Mouse (Mus musculus) kidney, adult 2 months (tissue): ENCODE results near the gene Gm37240. TPM values are rescaled to one million over a fixed set of nuclear protein-coding genes. Genes with fewer than 3 reads are reported as not detected.
A peak's percentile ranks its signal among the peaks of the same experiment; 100 is the strongest.

Experiments used
- DNase-seq: peaks from one replicate; pipeline ENCODE4 v3.0.0; 2021
- H3K27ac ChIP-seq: fragments of 200-500 bp; 2 replicates; pipeline ENCODE4 v1.5.1; 2012; ENCODE audit warnings: low read depth, low read length, control low read depth, inconsistent platforms; ENCODE audit not compliant: insufficient read depth
- H3K27me3 ChIP-seq: fragments of 200-500 bp; replicated peaks from 2 replicates; pipeline ENCODE4 v1.6.1; 2012; ENCODE audit warnings: mild to moderate bottlenecking, moderate library complexity, low read length, inconsistent platforms; ENCODE audit not compliant: control insufficient read depth, insufficient read depth
- H3K36me3 ChIP-seq: fragments of 200-500 bp; 2 replicates; pipeline ENCODE4 v1.6.1; 2012; ENCODE audit warnings: mild to moderate bottlenecking, moderate library complexity, low read length, inconsistent platforms; ENCODE audit not compliant: control insufficient read depth, insufficient read depth
- H3K4me1 ChIP-seq: fragments of 200-500 bp; 2 replicates; pipeline ENCODE4 v1.6.1; 2011; ENCODE audit warnings: low read length; ENCODE audit not compliant: control insufficient read depth, insufficient read depth
- H3K4me3 ChIP-seq: fragments of 200-500 bp; 2 replicates; pipeline ENCODE4 v1.5.1; 2011; ENCODE audit warnings: mild to moderate bottlenecking, low read depth, low read length, control low read depth; ENCODE audit not compliant: insufficient read depth
- CTCF ChIP-seq: fragments of 200-500 bp; conservative IDR thresholded peaks from 2 replicates; pipeline ENCODE4 v1.5.1; 2011; ENCODE audit warnings: low read depth, mild to moderate bottlenecking, control low read depth, low read length, moderate library complexity, mixed read lengths; ENCODE audit not compliant: insufficient read depth, insufficient read length
- POLR2A ChIP-seq: fragments of 200-500 bp; IDR thresholded peaks from one replicate; pipeline ENCODE4 v1.6.1; 2011; ENCODE audit warnings: low read depth, low read length, control low read depth
- WGBS: fragments of 180-500 bp; shearing (Covaris S2); methylation state at CpG from one replicate; pipeline ENCODE4 v1.1.7; 2018; 5-methylcytosine and 5-hydroxymethylcytosine counted together
- polyA plus RNA-seq: library from polyadenylated mRNA; depleted of rRNA; stranded (reverse); fragments of >200 nt; gene quantifications from 2 replicates; pipeline ENCODE4 v1.2.3, GENCODE M21; 2012

Gm37240 gene
- polyA plus RNA-seq, 1 experiment, result 5.5 TPM

DNA sequence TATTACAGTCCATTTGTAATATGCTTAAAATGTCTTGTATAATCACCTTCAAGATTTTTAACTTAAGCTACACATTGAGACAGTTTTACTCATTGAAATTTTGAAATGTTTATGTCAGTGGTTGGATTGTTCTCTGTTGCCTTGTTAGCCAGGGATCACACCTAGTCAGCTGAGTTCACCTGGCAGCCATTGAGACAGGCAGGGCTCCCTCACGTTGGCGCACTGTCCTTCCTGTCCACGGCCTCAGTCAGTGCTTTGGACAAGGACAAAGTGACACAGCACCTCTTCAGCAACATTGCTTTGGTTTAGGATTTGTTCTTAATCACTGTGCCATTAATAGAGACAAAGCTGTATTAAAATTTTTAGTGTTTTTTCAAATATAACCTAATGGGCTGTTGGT lies 958.1 kb downstream of the Gm37240 start:
- peaks cover 10% of the 10 kb centered on the region for H3K4me1 ChIP-seq
- H3K27ac ChIP-seq, result no peak overlapping the region
- no peak for DNase-seq
- 82% methylated on average over 3 of the region's 3 CpGs for WGBS
- H3K27me3 ChIP-seq, result no peaks in the 10 kb centered on the region
- TF ChIP-seq POLR2A (no peak), CTCF (no peak)
- H3K36me3 ChIP-seq, result no peaks in the 10 kb centered on the region
- no peak overlapping the region for H3K4me3 ChIP-seq

DNA sequence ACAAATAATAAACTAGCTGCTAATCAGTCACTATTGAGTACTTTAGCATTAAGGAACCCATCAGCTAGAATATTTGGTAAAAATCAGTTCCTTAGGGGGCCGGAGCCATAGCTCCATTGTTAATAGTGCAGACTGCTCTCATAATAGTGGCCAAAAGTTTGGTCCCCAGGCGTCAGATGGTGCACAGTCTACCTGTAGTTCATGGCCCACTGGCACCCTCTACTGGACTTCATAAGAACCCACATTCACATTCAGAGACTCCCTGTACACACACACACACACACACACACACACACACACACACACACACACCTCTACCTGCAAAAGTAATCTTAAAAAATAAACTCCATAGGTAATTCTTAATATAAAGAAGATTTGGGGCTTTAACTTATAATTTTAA lies 959.4 kb downstream of the Gm37240 start:
- no peaks in the 10 kb centered on the region for H3K27me3 ChIP-seq
- no peak overlapping the region for H3K4me3 ChIP-seq
- WGBS, result 94% methylated on average over 2 of the region's 2 CpGs
- no peaks in the 10 kb centered on the region for H3K36me3 ChIP-seq
- peaks cover 10% of the 10 kb centered on the region for H3K4me1 ChIP-seq
- no peak for DNase-seq
- no peak overlapping the region for H3K27ac ChIP-seq
- TF ChIP-seq POLR2A (no peak), CTCF (no peak)

DNA sequence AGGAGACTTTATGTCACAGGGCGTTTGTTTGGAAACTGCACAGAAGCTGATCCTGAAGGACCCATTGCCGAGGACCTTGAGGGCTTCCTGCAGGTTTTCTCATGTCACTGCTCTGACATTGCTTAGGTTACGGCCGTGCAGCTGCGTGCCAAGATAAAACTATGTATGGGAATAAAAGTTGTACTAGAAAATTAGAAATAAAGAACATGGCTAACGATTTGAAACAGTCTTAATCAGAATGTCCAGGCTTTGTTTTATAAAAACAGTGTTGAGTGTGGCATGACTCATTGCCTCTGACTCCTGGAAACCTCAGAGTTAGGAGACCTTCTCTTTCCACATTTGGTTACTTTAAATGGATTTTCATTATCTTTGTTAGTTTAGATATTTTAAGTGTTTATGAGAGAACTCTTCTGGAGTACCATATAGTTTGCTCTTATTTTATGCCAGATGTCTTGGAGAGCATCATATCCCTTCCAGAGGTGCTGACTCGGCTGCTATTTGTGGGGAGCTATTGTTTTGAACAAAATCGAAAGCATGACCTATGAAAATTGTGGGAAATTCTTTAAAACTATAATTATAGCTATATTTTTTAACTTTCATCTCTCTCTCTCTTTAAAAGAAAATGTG lies 960.0 kb downstream of the Gm37240 start:
- Histone ChIP-seq H3K27ac (no peak overlapping the region), H3K4me1 (peaks cover 10% of the 10 kb centered on the region), H3K27me3 (no peaks in the 10 kb centered on the region), H3K4me3 (no peak overlapping the region), H3K36me3 (no peaks in the 10 kb centered on the region)
- WGBS, result 70% methylated on average over 8 of the region's 8 CpGs
- TF ChIP-seq POLR2A (no peak), CTCF (no peak)
- no peak for DNase-seq

DNA sequence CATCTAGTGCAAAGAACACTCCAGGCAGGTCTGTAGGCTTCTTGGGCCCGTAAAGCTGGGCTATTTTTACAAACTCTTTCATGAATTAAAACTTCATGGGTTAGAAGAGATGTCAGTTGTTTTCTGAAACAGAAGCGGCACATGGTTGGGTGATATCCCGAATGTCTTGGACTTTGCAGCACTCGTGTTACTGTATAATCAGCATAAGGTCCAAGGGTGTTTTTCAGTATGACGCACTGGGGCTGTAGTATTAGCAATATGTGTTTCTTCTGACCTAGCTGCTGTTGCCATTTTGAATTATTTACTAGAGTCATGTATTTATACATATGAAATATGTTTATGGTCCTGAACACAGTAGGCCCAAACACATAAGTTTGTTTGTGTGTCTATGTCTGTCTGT lies 961.2 kb downstream of the Gm37240 start:
- DNase-seq, result peak; percentile 71
- TF ChIP-seq CTCF, result no peak
- TF ChIP-seq POLR2A, result no peak
- 63% methylated on average over 5 of the region's 5 CpGs for WGBS
- Histone ChIP-seq H3K27ac (peak overlapping the region; percentile 23; the same call in 1 of the 2 replicates), H3K36me3 (no peaks in the 10 kb centered on the region), H3K27me3 (no peaks in the 10 kb centered on the region), H3K4me3 (no peak overlapping the region), H3K4me1 (peaks cover 10% of the 10 kb centered on the region)

DNA sequence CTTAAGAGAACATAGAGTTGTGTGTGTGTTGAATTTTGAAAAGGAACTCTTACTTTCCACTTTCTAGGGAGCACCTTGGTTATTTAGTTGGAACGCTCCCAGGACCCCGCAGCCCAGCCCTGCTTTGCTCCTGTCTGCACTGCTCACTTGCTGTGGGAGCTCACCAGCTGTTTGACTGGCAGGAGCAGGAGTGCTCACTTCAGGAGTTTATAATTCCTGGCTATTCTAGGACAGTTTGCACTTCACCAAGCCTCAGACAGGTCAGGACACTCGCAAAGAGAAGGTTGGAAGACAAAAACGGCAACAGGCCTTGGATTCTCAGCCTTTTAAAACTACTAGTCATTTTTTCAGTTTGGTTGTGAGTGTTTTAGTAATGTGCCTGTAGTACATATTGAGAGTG lies 962.1 kb downstream of the Gm37240 start:
- no peak for TF ChIP-seq CTCF
- no peak for TF ChIP-seq POLR2A
- no peaks in the 10 kb centered on the region for H3K36me3 ChIP-seq
- no peaks in the 10 kb centered on the region for H3K27me3 ChIP-seq
- no peak overlapping the region for H3K27ac ChIP-seq
- H3K4me1 ChIP-seq, result peaks cover 10% of the 10 kb centered on the region
- no peak overlapping the region for H3K4me3 ChIP-seq
- DNase-seq, result no peak
- WGBS, result 69% methylated on average over 4 of the region's 4 CpGs

DNA sequence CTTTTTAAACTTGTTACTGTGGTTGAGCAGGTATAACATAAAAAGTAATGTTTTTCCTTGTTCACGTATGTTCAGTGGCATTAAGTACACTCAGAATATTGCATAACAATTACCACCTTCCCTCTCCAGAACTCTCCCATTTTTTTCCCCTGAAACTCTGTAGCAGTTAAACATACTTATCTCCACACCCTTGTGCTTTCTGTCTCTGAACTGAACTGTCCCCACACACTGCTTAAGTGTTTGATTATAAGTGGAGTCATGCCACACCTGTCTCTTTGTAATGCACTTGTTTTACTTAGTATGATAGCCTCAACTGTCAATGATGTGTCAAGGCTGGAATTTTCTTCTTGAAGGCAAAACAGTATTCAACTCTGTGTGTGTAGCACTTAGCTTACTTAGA lies 963.6 kb downstream of the Gm37240 start:
- H3K27ac ChIP-seq, result no peak overlapping the region
- 93% methylated on average over 1 of the region's 1 CpGs for WGBS
- no peak overlapping the region for H3K4me3 ChIP-seq
- TF ChIP-seq POLR2A (no peak), CTCF (no peak)
- H3K27me3 ChIP-seq, result no peaks in the 10 kb centered on the region
- DNase-seq, result no peak
- no peaks in the 10 kb centered on the region for H3K36me3 ChIP-seq
- H3K4me1 ChIP-seq, result peaks cover 10% of the 10 kb centered on the region

DNA sequence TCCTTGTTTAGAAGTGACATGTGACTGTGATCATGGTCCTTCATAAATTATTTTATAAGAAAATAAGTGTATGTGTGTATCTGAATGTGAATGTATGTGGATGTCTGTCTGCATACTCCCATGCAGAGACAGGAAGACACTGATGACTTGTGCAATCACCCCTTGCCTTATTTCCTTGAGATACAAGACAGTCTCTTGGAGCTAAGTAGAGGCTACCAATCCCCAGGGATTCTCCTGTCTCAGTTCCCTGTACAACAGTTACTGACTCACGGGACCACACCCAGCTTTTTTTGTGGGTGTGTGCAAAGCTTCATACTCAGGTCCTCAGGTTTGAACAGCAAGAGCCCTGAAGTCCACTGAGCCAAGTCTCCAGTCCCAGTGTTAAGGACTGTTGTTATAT lies 964.1 kb downstream of the Gm37240 start:
- 59% methylated on average over 1 of the region's 1 CpGs for WGBS
- Histone ChIP-seq H3K4me1 (peaks cover 10% of the 10 kb centered on the region), H3K27ac (no peak overlapping the region), H3K4me3 (no peak overlapping the region), H3K36me3 (no peaks in the 10 kb centered on the region), H3K27me3 (no peaks in the 10 kb centered on the region)
- no peak for TF ChIP-seq POLR2A
- DNase-seq, result no peak
